Mouse (Mus musculus) adrenal gland (tissue): ENCODE results near the gene Hnrnpul1.
"Not testable (repeated sequence)": the region's sequence is repeated elsewhere in the genome, so short reads cannot be mapped to it uniquely, and the experiment has no call there.

Experiments
- intact Hi-C: fragments of 180-260 bp; cut with DNase I; formaldehyde crosslinking; loops from one replicate; pipeline ENCODE4 v1.15.1; 2025

The Hnrnpul1 gene

GRCm38 (mm10) chr7:25721776-25722175 lies 32.8 kb downstream of the Hnrnpul1 start:
- intact Hi-C loops, result not testable (repeated sequence)

- intact Hi-C loops, result no loop called here
These were observed 33.8 kb downstream of the Hnrnpul1 start for GRCm38 (mm10) chr7:25720760-25721159.

GRCm38 (mm10) chr7:25719761-25720610 lies 34.6 kb downstream of the Hnrnpul1 start:
- intact Hi-C loops, result no loop called here

GRCm38 (mm10) chr7:25718788-25719417 lies 35.7 kb downstream of the Hnrnpul1 start, which contains the start of gene Ccdc97:
Gene Ccdc97, minus strand, starts transcription at chr7:25719088.
- intact Hi-C loops, result no loop called here

GRCm38 (mm10) chr7:25717478-25717877 lies 37.1 kb downstream of the Hnrnpul1 start:
- intact Hi-C loops, result no loop called here

GRCm38 (mm10) chr7:25715731-25716271 lies 38.8 kb downstream of the Hnrnpul1 start:
- intact Hi-C loops, result no loop called here

- intact Hi-C loops, result no loop called here
These were observed 40.0 kb downstream of the Hnrnpul1 start for GRCm38 (mm10) chr7:25714581-25714980.

- intact Hi-C loops, result no loop called here
These were observed 41.8 kb downstream of the Hnrnpul1 start for GRCm38 (mm10) chr7:25712801-25713200.

GRCm38 (mm10) chr7:25711731-25712197 lies 42.8 kb downstream of the Hnrnpul1 start:
- intact Hi-C loops, result no loop called here

- intact Hi-C loops, result no loop called here
These were observed 43.4 kb downstream of the Hnrnpul1 start for GRCm38 (mm10) chr7:25711165-25711564.

- intact Hi-C loops, result no loop called here
These were observed 43.9 kb downstream of the Hnrnpul1 start for GRCm38 (mm10) chr7:25710519-25711130.

- intact Hi-C loops, result no loop called here
These were observed 44.6 kb downstream of the Hnrnpul1 start for GRCm38 (mm10) chr7:25709961-25710360.

GRCm38 (mm10) chr7:25707581-25708292 lies 46.8 kb downstream of the Hnrnpul1 start:
- intact Hi-C loops, result no loop called here

GRCm38 (mm10) chr7:25706578-25707170 lies 47.9 kb downstream of the Hnrnpul1 start:
- intact Hi-C loops, result no loop called here

- intact Hi-C loops, result no loop called here
These were observed 48.7 kb downstream of the Hnrnpul1 start for GRCm38 (mm10) chr7:25705801-25706251.

- intact Hi-C loops, result no loop called here
These were observed 49.7 kb downstream of the Hnrnpul1 start for GRCm38 (mm10) chr7:25704716-25705364.

GRCm38 (mm10) chr7:25703793-25704494 lies 50.6 kb downstream of the Hnrnpul1 start:
- intact Hi-C loops, result no loop called here

GRCm38 (mm10) chr7:25702350-25702749 lies 52.2 kb downstream of the Hnrnpul1 start:
- intact Hi-C loops, result no loop called here

- intact Hi-C loops, result no loop called here
These were observed 53.8 kb downstream of the Hnrnpul1 start for GRCm38 (mm10) chr7:25700732-25701131.
